Mouse (Mus musculus) E14TG2a.4 (cell line): ENCODE results near the gene Amotl2.

Experiments
- H3K27me3 ChIP-seq: 2 replicates; pipeline ENCODE4 v1.6.1; 2014; ENCODE audit warnings: low read length, control low read depth; ENCODE audit not compliant: insufficient read depth
- H3K36me3 ChIP-seq: 2 replicates; pipeline ENCODE4 v1.6.1; 2014; ENCODE audit warnings: low read length, control low read depth; ENCODE audit not compliant: insufficient read depth
- H3K4me1 ChIP-seq: replicated peaks from 2 replicates; pipeline ENCODE4 v1.6.1; 2014; ENCODE audit warnings: low read depth, low read length, control low read depth
- H3K4me3 ChIP-seq: replicated peaks from 2 replicates; pipeline ENCODE4 v1.5.1; 2014; ENCODE audit warnings: mild to moderate bottlenecking, low read length
- H3K9me3 ChIP-seq: 2 replicates; pipeline ENCODE4 v1.6.1; 2014; ENCODE audit warnings: low read length, control low read depth
- CTCF ChIP-seq: conservative IDR thresholded peaks from 2 replicates; pipeline ENCODE4 v1.5.1; 2014; ENCODE audit warnings: low read length
- NANOG ChIP-seq: IDR thresholded peaks from 2 replicates; pipeline ENCODE4 v1.6.1; 2014; ENCODE audit warnings: borderline replicate concordance, low read length, mixed read lengths
- POU5F1 ChIP-seq: IDR thresholded peaks from 2 replicates; pipeline ENCODE4 v1.6.1; 2014; ENCODE audit warnings: low read length, borderline replicate concordance

Amotl2 gene

DNA sequence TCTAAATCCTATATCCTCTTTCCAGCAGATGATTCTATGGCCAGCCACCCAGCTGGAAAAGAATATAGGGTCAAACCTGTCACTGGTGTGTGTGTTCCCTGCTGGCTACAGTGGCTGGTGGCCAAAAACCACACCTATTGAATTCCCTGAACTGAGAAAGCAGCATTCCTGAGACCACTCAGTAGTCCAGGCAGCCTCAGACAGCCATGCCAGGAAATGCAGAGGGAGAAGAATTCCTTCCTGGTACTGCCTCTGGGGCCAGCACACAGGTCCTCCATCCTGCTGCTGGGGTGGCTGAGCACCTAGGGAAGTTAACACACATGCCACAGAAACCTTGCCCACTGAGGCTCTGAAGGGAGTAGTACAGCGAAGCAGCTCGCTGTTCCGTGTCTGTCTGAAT, 50.3 kb downstream of the Amotl2 start:
- Histone ChIP-seq H3K9me3 (no peaks in the 10 kb centered on the region), H3K27me3 (peaks cover 36% of the 10 kb centered on the region), H3K36me3 (no peaks in the 10 kb centered on the region), H3K4me3 (no peak overlapping the region), H3K4me1 (peaks cover 43% of the 10 kb centered on the region)
- TF ChIP-seq POU5F1 (no peak), CTCF (no peak), NANOG (no peak)

DNA sequence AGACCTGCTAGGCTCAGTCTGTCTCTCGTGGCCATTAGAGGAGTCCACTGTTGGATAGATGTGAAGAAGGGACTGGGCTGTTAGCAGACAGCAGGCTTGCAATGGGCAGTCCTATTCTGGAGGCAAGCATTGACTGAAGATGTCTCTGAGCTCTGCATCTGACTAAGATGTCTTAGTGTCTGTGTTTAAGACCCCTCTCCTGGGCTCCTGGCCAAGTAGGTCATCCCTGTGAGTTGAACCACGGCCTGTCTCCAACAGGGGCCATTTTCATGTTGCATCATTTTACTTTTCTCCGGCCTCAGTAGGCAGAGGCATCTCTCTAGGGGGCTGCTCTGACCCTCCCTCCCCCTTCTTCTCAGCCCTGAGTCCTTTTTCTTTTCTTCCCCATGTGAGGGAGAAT, 52.8 kb downstream of the Amotl2 start:
- H3K4me1 ChIP-seq = peaks cover 31% of the 10 kb centered on the region
- no peak overlapping the region for H3K4me3 ChIP-seq
- H3K36me3 ChIP-seq = no peaks in the 10 kb centered on the region
- TF ChIP-seq NANOG (no peak), CTCF (no peak), POU5F1 (no peak)
- peaks cover 30% of the 10 kb centered on the region for H3K27me3 ChIP-seq
- no peaks in the 10 kb centered on the region for H3K9me3 ChIP-seq

DNA sequence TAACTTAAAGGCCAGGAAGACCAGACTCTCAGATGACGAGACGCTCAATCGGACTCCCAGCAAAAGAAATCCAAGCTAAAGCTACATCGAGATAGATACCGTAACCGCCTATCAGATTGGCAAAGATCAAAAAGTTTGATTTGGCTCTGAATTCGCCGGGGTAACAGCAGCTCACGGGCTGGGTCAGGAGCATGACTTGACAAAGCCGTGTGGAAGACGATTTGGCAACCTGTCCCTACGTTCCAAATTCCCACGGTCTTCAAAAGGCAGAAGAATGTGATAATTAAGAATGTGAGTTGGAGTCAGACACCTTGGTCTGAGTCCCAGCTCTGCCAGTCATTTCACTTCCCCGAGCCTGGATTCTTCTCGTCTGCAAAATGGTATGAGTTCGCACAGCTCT, 53.7 kb downstream of the Amotl2 start:
- Histone ChIP-seq H3K27me3 (peaks cover 30% of the 10 kb centered on the region), H3K9me3 (no peaks in the 10 kb centered on the region), H3K4me1 (peaks cover 31% of the 10 kb centered on the region), H3K36me3 (no peaks in the 10 kb centered on the region), H3K4me3 (no peak overlapping the region)
- TF ChIP-seq NANOG = no peak
- TF ChIP-seq POU5F1 = no peak
- TF ChIP-seq CTCF = no peak

DNA sequence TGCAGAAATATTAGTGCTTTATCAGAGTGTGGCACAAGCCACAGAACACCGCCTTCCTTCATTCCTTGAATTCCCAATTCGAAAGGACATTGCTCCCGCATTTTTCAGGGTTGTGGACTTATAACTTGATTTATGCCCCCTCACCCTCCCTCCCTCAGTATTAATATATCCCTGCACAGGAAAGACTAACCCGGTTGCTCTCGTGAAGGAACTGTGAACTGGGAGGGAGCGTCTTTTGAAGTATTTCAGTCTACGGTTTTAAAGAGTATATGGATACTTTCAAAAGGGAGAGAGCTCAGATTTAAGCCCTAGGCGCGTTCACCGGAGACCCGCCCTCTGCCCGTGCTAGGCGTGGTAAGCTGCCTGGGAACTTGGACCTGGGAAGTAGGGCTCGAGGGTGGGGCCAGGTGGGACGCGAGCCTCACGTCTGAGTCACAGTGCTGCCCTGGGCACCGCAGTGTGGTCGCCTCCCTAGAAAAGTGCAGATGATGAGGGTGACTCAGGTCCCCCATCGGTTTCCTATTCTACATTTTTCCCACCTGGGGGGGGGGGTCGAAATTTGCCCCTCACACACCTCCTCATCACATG, 54.9 kb downstream of the Amotl2 start:
- Histone ChIP-seq H3K9me3 (no peaks in the 10 kb centered on the region), H3K4me3 (no peak overlapping the region), H3K36me3 (no peaks in the 10 kb centered on the region), H3K27me3 (peaks cover 30% of the 10 kb centered on the region), H3K4me1 (peaks cover 37% of the 10 kb centered on the region)
- no peak for TF ChIP-seq CTCF
- TF ChIP-seq POU5F1 = no peak
- TF ChIP-seq NANOG = no peak

DNA sequence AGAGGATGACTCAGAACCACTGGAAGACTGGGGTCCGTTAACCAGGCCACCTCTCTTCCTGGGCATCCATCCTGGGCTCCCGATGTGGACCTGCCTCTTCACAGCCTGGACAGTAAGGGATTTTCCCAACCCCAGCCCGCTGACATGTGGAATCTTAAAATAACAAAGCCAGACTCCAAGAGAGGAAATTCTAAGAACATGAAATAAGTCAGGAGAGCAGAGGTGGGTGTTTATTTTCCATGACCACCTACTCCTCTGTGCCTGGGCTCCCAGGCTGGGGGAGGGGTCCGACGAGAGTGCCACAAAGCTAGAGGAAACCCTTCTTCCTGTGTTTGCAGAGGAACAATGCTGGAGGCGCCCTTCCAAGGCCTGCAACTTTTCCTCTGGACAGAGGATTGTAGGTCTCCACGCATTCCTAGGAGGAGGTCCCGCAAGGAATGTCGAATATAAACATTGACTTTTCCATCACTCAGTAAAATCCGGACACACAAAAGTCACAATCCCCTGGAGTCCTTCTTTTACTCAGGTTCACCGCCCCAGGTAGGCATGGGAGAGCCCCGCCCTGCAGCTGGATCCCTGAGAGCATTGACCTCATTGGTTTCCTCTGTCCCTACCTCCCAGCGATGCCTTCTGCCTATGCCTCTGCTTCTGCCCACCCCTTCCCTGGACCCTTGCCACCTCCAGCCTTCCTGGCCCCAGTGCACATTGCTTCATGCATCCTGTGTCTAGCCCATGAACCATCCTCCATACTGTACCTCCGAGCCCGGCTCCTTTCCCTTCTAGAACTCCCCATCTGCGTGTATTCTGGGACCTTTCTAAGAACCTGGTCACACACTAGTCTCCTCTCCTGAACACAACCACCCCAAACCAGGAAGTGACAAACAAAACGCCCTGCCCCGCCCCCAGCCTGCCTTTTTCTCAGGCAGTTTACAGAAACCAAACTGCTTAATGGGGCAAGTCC, 61.4 kb downstream of the Amotl2 start:
- Histone ChIP-seq H3K27me3 (no peaks in the 10 kb centered on the region; the same call in 1 of the 2 replicates), H3K4me1 (peaks cover 50% of the 10 kb centered on the region), H3K9me3 (no peaks in the 10 kb centered on the region), H3K4me3 (peak overlapping the region; percentile 37), H3K36me3 (no peaks in the 10 kb centered on the region)
- TF ChIP-seq NANOG (no peak), POU5F1 (no peak), CTCF (no peak)

DNA sequence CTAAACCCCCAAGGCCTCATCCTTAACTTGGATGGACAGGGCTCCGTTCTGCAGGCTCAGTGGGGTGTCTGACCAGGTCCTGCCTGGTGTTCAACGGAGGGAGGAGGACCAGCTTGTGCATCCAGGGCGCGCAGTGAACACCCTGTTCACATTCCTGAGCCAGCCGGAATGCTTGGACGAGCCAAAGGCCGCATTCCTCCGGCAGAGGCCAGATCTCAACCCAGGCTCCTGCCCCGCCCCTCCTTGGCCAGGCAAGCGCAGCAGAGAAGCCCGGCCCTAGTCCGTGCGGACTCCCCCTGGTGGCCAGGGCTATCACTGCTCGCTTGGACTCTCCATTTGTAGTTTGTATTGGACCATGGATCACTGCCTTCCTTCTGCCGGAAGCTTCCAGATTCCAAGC, 63.0 kb downstream of the Amotl2 start:
- Histone ChIP-seq H3K27me3 (peaks cover 3% of the 10 kb centered on the region; the same call in 1 of the 2 replicates), H3K36me3 (no peaks in the 10 kb centered on the region), H3K4me3 (peak overlapping the region; percentile 49; the same call in 1 of the 2 replicates), H3K4me1 (peaks cover 63% of the 10 kb centered on the region), H3K9me3 (no peaks in the 10 kb centered on the region)
- TF ChIP-seq POU5F1 (no peak), CTCF (peak; percentile 79), NANOG (no peak)
